Mouse (Mus musculus) gastrocnemius, postnatal 36 days (tissue): ENCODE measurements around the gene Col5a2. TPM values are rescaled to one million over a fixed set of nuclear protein-coding genes. Genes with fewer than 3 reads are reported as not detected.
A peak's percentile ranks its signal among the peaks of the same experiment; 100 is the strongest.
"Not testable (repeated sequence)": the region's sequence is repeated elsewhere in the genome, so short reads cannot be mapped to it uniquely, and the experiment has no call there.

Experiments
- DNase-seq, 2 experiments: peaks; one replicate each; pipeline ENCODE4 v3.0.0; 2022
- intact Hi-C: fragments of 180-260 bp; cut with DNase I; formaldehyde crosslinking; loops from one replicate; pipeline ENCODE4 v1.15.1; 2025
- total RNA-seq, 2 experiments: library from RNA; stranded (reverse); gene quantifications; 2 replicates each; pipeline ENCODE4 v1.2.3; 2021

Gene Col5a2
- total RNA-seq, 2 experiments from 2014 or later: 25.4 to 34.6 TPM

GRCm38 (mm10) chr1:45431922-45432321 lies 71.2 kb downstream of the Col5a2 start:
- intact Hi-C loops: loop anchor here (2.0 to 5.0 kb wide), 2 partner anchors 195 to 335 kb away; no protein-coding TSS in a partner anchor
- DNase-seq: peak in 1 of 2 experiments; percentile 5

DNA sequence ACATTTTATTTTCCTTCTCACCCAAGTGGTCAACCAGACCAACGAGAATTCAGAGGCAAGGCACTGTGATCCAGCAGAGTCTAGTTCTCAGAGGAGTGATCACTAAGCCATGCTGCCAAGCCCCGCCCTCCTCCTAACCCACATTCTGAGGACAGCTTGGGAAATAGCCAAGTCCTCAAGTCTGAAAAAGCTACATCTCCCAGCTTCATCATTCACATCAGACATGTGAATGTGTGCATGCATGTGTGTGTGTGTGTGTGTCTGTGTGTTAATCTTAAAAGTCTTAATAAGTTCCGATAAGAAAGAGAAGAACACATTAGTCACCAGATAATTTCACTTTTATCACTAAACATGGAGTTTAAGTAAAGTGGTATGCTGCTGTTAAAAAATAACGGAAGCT lies 72.6 kb downstream of the Col5a2 start:
- DNase-seq: peak; percentile 42 to 71
- intact Hi-C loops: loop anchor here (5.0 kb wide), 1 partner anchor 337 kb away; no protein-coding TSS in a partner anchor

- intact Hi-C loops, DNase-seq: not testable (repeated sequence)
Measured at GRCm38 (mm10) chr1:45429145-45429544, 73.9 kb downstream of the Col5a2 start.

- intact Hi-C loops: no loop called here
- DNase-seq: no peak
Measured at GRCm38 (mm10) chr1:45423915-45424314, 79.2 kb downstream of the Col5a2 start.

- no peak for DNase-seq
- intact Hi-C loops: no loop called here
Measured at GRCm38 (mm10) chr1:45420554-45420953, 82.5 kb downstream of the Col5a2 start.

DNA sequence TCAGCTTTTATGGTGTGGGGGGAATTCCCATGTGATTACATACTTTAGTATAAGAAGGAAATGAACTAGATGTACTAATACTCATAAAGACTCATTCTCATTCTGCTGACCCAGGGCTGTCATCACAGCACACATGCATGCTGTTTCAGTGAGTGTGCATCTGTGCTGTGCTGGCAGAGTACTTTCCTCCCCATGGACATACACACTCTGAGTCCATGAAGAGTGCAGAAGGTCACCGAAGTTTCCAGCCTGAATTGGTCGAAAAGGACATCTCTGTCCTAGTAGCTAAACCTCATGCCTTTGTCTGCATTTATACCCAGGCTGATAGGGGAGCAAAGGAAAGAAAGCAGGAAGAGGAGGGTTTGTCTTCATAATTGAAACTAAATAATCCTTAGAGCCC lies 83.2 kb downstream of the Col5a2 start:
- no peak for DNase-seq
- intact Hi-C loops: no loop called here

GRCm38 (mm10) chr1:45381866-45382265 lies 121.2 kb downstream of the Col5a2 start:
- intact Hi-C loops: no loop called here
- DNase-seq: peak in 1 of 2 experiments; percentile 23

GRCm38 (mm10) chr1:45379992-45380690 lies 122.9 kb downstream of the Col5a2 start:
- DNase-seq: no peak
- intact Hi-C loops: no loop called here

- intact Hi-C loops: no loop called here
Measured at GRCm38 (mm10) chr1:45365427-45365826, 137.7 kb downstream of the Col5a2 start.

GRCm38 (mm10) chr1:45363274-45363673 lies 139.8 kb downstream of the Col5a2 start:
- intact Hi-C loops: no loop called here
- no peak for DNase-seq

More at GRCm38 (mm10) chr1:45365427-45365826, 137.7 kb downstream of the Col5a2 start:
- no peak for DNase-seq

DNA sequence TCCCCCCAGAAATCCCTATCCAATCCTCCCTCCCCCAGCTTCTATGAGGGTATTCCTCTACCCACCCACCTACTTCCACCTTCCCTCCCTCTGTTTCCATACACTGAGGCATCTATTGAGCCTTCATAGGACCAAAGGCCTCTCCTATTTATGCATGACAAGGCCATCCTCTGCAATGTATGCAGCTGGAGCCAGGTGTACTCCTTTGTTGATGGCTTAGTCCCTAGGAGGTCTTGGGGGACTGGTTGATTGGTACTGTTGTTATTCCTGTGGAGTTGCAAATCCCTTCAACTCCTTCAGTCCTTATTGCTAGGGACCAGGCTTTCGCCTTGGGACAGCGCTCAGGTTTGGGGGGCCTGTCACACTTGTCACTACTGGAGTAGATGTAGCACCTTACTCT lies 143.4 kb downstream of the Col5a2 start:
- DNase-seq: no peak
- intact Hi-C loops: no loop called here

- DNase-seq: no peak
- intact Hi-C loops: no loop called here
Measured at GRCm38 (mm10) chr1:45359147-45359546, 143.9 kb downstream of the Col5a2 start.

DNA sequence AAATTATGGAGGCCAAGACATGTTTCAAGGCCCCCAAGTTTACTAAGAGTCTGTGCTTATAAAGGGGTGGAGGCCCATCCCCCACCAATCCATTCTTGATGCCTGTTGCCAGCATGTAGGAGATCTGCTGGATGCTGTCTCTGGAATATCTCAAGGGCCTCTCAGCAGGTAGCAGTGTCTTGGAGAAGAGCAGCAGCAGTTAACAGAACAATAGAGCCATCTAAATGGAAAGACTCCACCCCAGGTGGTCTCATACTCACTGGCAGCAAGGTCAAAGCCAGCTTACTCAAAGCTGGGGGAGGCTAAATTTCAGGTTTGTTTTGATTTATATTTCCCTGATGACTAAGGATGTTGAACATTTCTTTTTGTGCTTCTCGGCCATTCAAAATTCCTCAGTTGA lies 145.1 kb downstream of the Col5a2 start:
- intact Hi-C loops: no loop called here
- DNase-seq: no peak

DNA sequence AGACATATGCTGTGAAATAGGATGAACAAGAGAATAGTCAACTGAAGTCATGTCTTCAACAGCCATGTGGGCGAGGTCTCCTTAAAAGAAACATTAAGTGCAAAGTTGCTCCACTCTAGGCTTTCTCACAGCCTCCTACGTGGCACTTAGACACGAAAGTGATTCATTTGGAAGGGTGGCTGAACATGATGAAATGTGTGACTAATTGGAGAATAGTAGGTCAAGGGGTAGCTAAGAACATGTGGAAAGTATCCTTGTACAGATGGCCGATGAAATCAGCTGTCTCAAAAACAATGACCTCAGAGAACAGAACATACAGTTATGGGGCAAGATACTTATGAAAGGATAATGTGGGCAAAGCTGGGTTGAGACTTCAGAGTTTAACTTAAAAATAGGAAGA lies 147.1 kb downstream of the Col5a2 start:
- intact Hi-C loops: no loop called here
- no peak for DNase-seq

GRCm38 (mm10) chr1:45329149-45329548 lies 173.9 kb downstream of the Col5a2 start:
- no peak for DNase-seq
- intact Hi-C loops: no loop called here

Other genes starting within 250 kb of the Col5a2 start
- 100 to 1,000 TPM; 366 to 551 TPM for gene Col3a1, start 191.7 kb downstream of the Col5a2 start, total RNA-seq